In genomic region chr5:136635119-136635518, GRCm38 (mm10) we compare ENCODE assay signal across 36 mouse cellular contexts. TPM values are rescaled to one million over a fixed set of nuclear protein-coding genes. Genes with fewer than 3 reads are reported as not detected.
"Had no signal": no experiment of that assay in that cellular context is flagged by ENCODE, and none has a peak within 500 bp of the region (broad histone marks: within the 10 kb centered on the region; RNA-seq: fewer than 3 reads in every experiment).

No protein-coding gene starts in this region.

- H3K9ac ChIP-seq: heart, embryonic 13.5 days; heart, embryonic 15.5 days; hindbrain, embryonic 13.5 days; hindbrain, embryonic 15.5 days; kidney, embryonic 15.5 days; limb, embryonic 13.5 days; limb, embryonic 15.5 days; liver, embryonic 12.5 days had no signal

- H3K27me3 ChIP-seq: heart, embryonic 15.5 days; hindbrain, embryonic 13.5 days; hindbrain, embryonic 15.5 days; kidney, embryonic 15.5 days; limb, embryonic 15.5 days had no signal

- H3K27ac ChIP-seq: heart, adult 2 months; heart, embryonic 13.5 days; heart, embryonic 15.5 days; hindbrain, embryonic 13.5 days; hindbrain, embryonic 15.5 days; hindbrain, postnatal 0 days; kidney, embryonic 15.5 days; layer of hippocampus, adult 2 months; limb, embryonic 13.5 days; limb, embryonic 15.5 days; liver, embryonic 12.5 days had no signal

- H3K4me2 ChIP-seq: heart, embryonic 11.5 days; heart, embryonic 13.5 days; heart, embryonic 15.5 days; hindbrain, embryonic 13.5 days; hindbrain, embryonic 15.5 days; kidney, embryonic 15.5 days; limb, embryonic 13.5 days; limb, embryonic 15.5 days; liver, embryonic 12.5 days had no signal

- H3K4me3 ChIP-seq: heart, adult 2 months; heart, embryonic 13.5 days; heart, embryonic 15.5 days; hindbrain, embryonic 13.5 days; hindbrain, embryonic 15.5 days; kidney, embryonic 15.5 days; layer of hippocampus, adult 2 months; limb, embryonic 13.5 days; limb, embryonic 15.5 days; liver, embryonic 12.5 days had no signal

- DNase-seq: gastrocnemius, postnatal 14 days; gastrocnemius, postnatal 36 days; heart, adult 11 months; heart, adult 2 months; heart, postnatal 14 days; heart, postnatal 36 days; kidney, adult 11 months; kidney, adult 2 months; kidney, adult 9 months; kidney, postnatal 10 days; kidney, postnatal 25 days; kidney, postnatal 4 days; layer of hippocampus, postnatal 36 days; left cerebral cortex, postnatal 4 days had no signal

- ATAC-seq: hindbrain, postnatal 0 days; intestine, embryonic 16.5 days; liver, embryonic 12.5 days had no signal

- H3K36me3 ChIP-seq: heart, embryonic 13.5 days; heart, embryonic 15.5 days; hindbrain, embryonic 13.5 days; hindbrain, embryonic 15.5 days; kidney, embryonic 15.5 days; limb, embryonic 13.5 days; limb, embryonic 15.5 days; liver, embryonic 12.5 days had no signal

- H3K9me3 ChIP-seq: heart, embryonic 13.5 days; heart, embryonic 15.5 days; hindbrain, embryonic 13.5 days; hindbrain, embryonic 15.5 days; kidney, embryonic 15.5 days; limb, embryonic 13.5 days; limb, embryonic 15.5 days; liver, embryonic 12.5 days had no signal

- H3K4me1 ChIP-seq: heart, embryonic 13.5 days; heart, embryonic 15.5 days; hindbrain, embryonic 15.5 days; kidney, embryonic 15.5 days; limb, embryonic 13.5 days; limb, embryonic 15.5 days; liver, embryonic 12.5 days had no signal

RNA-seq across cellular contexts. Expression of gene Myl10, which starts 57.8 kb away (rescaled TPM):
- total RNA-seq: heart, adult 2 months; heart, postnatal 14 days; heart, postnatal 36 days; hindbrain, postnatal 0 days; layer of hippocampus, adult 2 months; layer of hippocampus, postnatal 14 days; layer of hippocampus, postnatal 36 days; left cerebral cortex, adult 18-20 months; left cerebral cortex, adult 8-10 months; left cerebral cortex, postnatal 10 days; left cerebral cortex, postnatal 25 days; left cerebral cortex, postnatal 4 days; liver, adult 2 months had no signal
- polyA plus RNA-seq: heart, adult 2 months; heart, embryonic 11.5 days; heart, embryonic 13.5 days; heart, postnatal 0 days; hindbrain, embryonic 11.5 days; hindbrain, embryonic 13.5 days; hindbrain, embryonic 15.5 days; hindbrain, postnatal 0 days; intestine, embryonic 14.5 days; intestine, embryonic 16.5 days; kidney, adult 2 months; kidney, embryonic 15.5 days; limb, embryonic 11.5 days; limb, embryonic 13.5 days; liver, adult 2 months; liver, embryonic 12.5 days had no signal
